Mouse (Mus musculus): ENCODE measurements around the gene 2810004N23Rik.

DNA sequence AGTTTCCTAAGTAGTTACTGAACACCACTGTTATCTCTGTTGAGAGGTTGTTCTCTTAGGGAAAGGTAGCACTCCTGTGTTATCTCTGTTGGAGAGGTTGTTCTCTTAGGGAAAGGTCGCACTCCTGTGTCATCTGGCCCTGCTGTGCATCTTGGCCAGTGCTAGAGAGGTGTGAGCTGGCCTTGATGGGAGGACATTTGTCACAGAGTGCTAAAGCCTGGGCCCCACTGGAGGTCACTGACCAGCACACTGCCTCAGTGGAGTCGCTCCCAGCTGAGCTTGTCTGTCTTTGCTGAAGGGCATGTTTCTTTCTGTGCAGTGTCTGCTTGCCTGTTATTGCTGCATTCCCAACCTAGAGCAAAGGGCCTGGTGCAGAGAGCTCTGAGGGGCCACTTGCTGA lies 4.2 kb upstream of the 2810004N23Rik start:
- TF ChIP-seq CTCF (conservative IDR thresholded peaks at IDR 0.05; ENCODE audit: insufficient read depth, insufficient read length, low read depth, low read length) (no peak), POLR2A (IDR thresholded peaks at IDR 0.05; ENCODE audit: low read depth, low read length) (no peak)
